Mouse (Mus musculus): Measurements from ENCODE around the gene Nfib. TPM values are rescaled to one million over a fixed set of nuclear protein-coding genes. Genes with fewer than 3 reads are reported as not detected.

The Nfib gene
- polyA plus RNA-seq, 1 experiment from 2014 or later = 113 TPM

- H3K9me3 ChIP-seq = 0 out of 2 replicates have a peak, but pooled peaks cover 2% of the 10 kb centered on the region
- 56% methylated on average over 14 of the region's 14 CpGs for WGBS
These were observed 100.3 kb downstream of the Nfib start for GRCm38 (mm10) chr4:82605034-82605784.

GRCm38 (mm10) chr4:82604501-82604900, 101.0 kb downstream of the Nfib start:
- Histone ChIP-seq H3K4me1 (peaks cover 14% of the 10 kb centered on the region), H3K27ac (0 out of 2 replicates have a peak overlapping the region, but pooled peaks have one; percentile 13), H3K4me2 (peak overlapping the region; percentile 13; the same call in 1 of the 2 replicates), H3K9me3 (0 out of 2 replicates have a peak, but pooled peaks cover 2% of the 10 kb centered on the region), H3K36me3 (no peaks in the 10 kb centered on the region), H3K27me3 (no peaks in the 10 kb centered on the region), H3K4me3 (no peak overlapping the region), H3K9ac (no peak overlapping the region)
- no peak for ATAC-seq (ENCODE audit: borderline replicate concordance, extremely low read depth, low FRiP score, low TSS enrichment)
- WGBS = 59% methylated on average over 4 of the region's 4 CpGs

More at GRCm38 (mm10) chr4:82605034-82605784, 100.3 kb downstream of the Nfib start:
- Histone ChIP-seq H3K27me3 (no peaks in the 10 kb centered on the region), H3K4me3 (no peak overlapping the region), H3K36me3 (no peaks in the 10 kb centered on the region), H3K27ac (peak overlapping the region; percentile 38; the same call in 1 of the 2 replicates), H3K4me1 (peaks cover 16% of the 10 kb centered on the region), H3K9ac (no peak overlapping the region), H3K4me2 (peak overlapping the region; percentile 13)
- ATAC-seq (ENCODE audit: borderline replicate concordance, extremely low read depth, low FRiP score, low TSS enrichment) = no peak

- Histone ChIP-seq H3K4me1 (peaks cover 27% of the 10 kb centered on the region), H3K9me3 (0 out of 2 replicates have a peak, but pooled peaks cover 2% of the 10 kb centered on the region), H3K36me3 (no peaks in the 10 kb centered on the region), H3K27ac (no peak overlapping the region), H3K4me3 (no peak overlapping the region), H3K27me3 (no peaks in the 10 kb centered on the region), H3K4me2 (no peak overlapping the region), H3K9ac (no peak overlapping the region)
- WGBS = 70% methylated on average over 1 of the region's 1 CpGs
- no peak for ATAC-seq (ENCODE audit: borderline replicate concordance, extremely low read depth, low FRiP score, low TSS enrichment)
These were observed 104.9 kb downstream of the Nfib start for GRCm38 (mm10) chr4:82600636-82601035.

GRCm38 (mm10) chr4:82598436-82598835, 107.1 kb downstream of the Nfib start:
- Histone ChIP-seq H3K4me1 (peaks cover 16% of the 10 kb centered on the region), H3K4me3 (no peak overlapping the region), H3K9me3 (0 out of 2 replicates have a peak, but pooled peaks cover 2% of the 10 kb centered on the region), H3K27me3 (no peaks in the 10 kb centered on the region), H3K36me3 (no peaks in the 10 kb centered on the region), H3K4me2 (0 out of 2 replicates have a peak overlapping the region, but pooled peaks have one; percentile 15), H3K9ac (no peak overlapping the region), H3K27ac (peak overlapping the region; percentile 41; the same call in 1 of the 2 replicates)
- ATAC-seq (ENCODE audit: borderline replicate concordance, extremely low read depth, low FRiP score, low TSS enrichment) = peak; percentile 67; the same call in 1 of the 2 replicates
- whole genome bisulfite sequencing = 10% methylated on average over 4 of the region's 4 CpGs

GRCm38 (mm10) chr4:82593681-82594666, 111.6 kb downstream of the Nfib start:
- H3K27me3 ChIP-seq = no peaks in the 10 kb centered on the region
- H3K9ac ChIP-seq = no peak overlapping the region
- no peaks in the 10 kb centered on the region for H3K9me3 ChIP-seq
- WGBS = 67% methylated on average over 10 of the region's 10 CpGs
- ATAC-seq (ENCODE audit: borderline replicate concordance, extremely low read depth, low FRiP score, low TSS enrichment) = no peak
- no peak overlapping the region for H3K27ac ChIP-seq
- H3K4me3 ChIP-seq = no peak overlapping the region
- peaks cover 26% of the 10 kb centered on the region for H3K4me1 ChIP-seq
- H3K36me3 ChIP-seq = no peaks in the 10 kb centered on the region
- no peak overlapping the region for H3K4me2 ChIP-seq

- H3K4me1 ChIP-seq = peaks cover 11% of the 10 kb centered on the region
These were observed 113.2 kb downstream of the Nfib start for GRCm38 (mm10) chr4:82592086-82593030.

GRCm38 (mm10) chr4:82589345-82589890, 116.1 kb downstream of the Nfib start:
- 13% methylated on average over 4 of the region's 4 CpGs for WGBS
- no peak overlapping the region for H3K4me3 ChIP-seq
- ATAC-seq (ENCODE audit: borderline replicate concordance, extremely low read depth, low FRiP score, low TSS enrichment) = peak; percentile 57; the same call in 1 of the 2 replicates
- H3K9me3 ChIP-seq = no peaks in the 10 kb centered on the region
- H3K4me2 ChIP-seq = no peak overlapping the region
- no peaks in the 10 kb centered on the region for H3K27me3 ChIP-seq
- peaks cover 10% of the 10 kb centered on the region for H3K4me1 ChIP-seq
- no peak overlapping the region for H3K9ac ChIP-seq
- no peak overlapping the region for H3K27ac ChIP-seq
- H3K36me3 ChIP-seq = no peaks in the 10 kb centered on the region

More at GRCm38 (mm10) chr4:82592086-82593030, 113.2 kb downstream of the Nfib start:
- Histone ChIP-seq H3K27me3 (no peaks in the 10 kb centered on the region), H3K9ac (no peak overlapping the region), H3K9me3 (no peaks in the 10 kb centered on the region), H3K27ac (no peak overlapping the region), H3K4me2 (no peak overlapping the region), H3K36me3 (no peaks in the 10 kb centered on the region), H3K4me3 (no peak overlapping the region)
- ATAC-seq (ENCODE audit: borderline replicate concordance, extremely low read depth, low FRiP score, low TSS enrichment) = no peak
- 51% methylated on average over 7 of the region's 7 CpGs for WGBS

- Histone ChIP-seq H3K9ac (no peak overlapping the region), H3K4me3 (no peak overlapping the region), H3K27me3 (no peaks in the 10 kb centered on the region), H3K4me1 (peaks cover 10% of the 10 kb centered on the region), H3K9me3 (no peaks in the 10 kb centered on the region), H3K27ac (no peak overlapping the region), H3K4me2 (no peak overlapping the region), H3K36me3 (no peaks in the 10 kb centered on the region)
- ATAC-seq (ENCODE audit: borderline replicate concordance, extremely low read depth, low FRiP score, low TSS enrichment) = no peak
- 66% methylated on average over 5 of the region's 5 CpGs for WGBS
These were observed 116.8 kb downstream of the Nfib start for GRCm38 (mm10) chr4:82588718-82589117.

GRCm38 (mm10) chr4:82587146-82587870, 118.2 kb downstream of the Nfib start:
- no peak overlapping the region for H3K4me2 ChIP-seq
- no peaks in the 10 kb centered on the region for H3K27me3 ChIP-seq
- ATAC-seq (ENCODE audit: borderline replicate concordance, extremely low read depth, low FRiP score, low TSS enrichment) = no peak
- no peaks in the 10 kb centered on the region for H3K9me3 ChIP-seq
- no peaks in the 10 kb centered on the region for H3K36me3 ChIP-seq
- whole genome bisulfite sequencing = 78% methylated on average over 16 of the region's 16 CpGs
- H3K27ac ChIP-seq = no peak overlapping the region
- H3K4me1 ChIP-seq = peaks cover 10% of the 10 kb centered on the region
- H3K9ac ChIP-seq = no peak overlapping the region
- no peak overlapping the region for H3K4me3 ChIP-seq

- Histone ChIP-seq H3K4me3 (no peak overlapping the region), H3K4me1 (peaks cover 10% of the 10 kb centered on the region), H3K9ac (no peak overlapping the region), H3K27me3 (no peaks in the 10 kb centered on the region), H3K4me2 (no peak overlapping the region), H3K36me3 (no peaks in the 10 kb centered on the region), H3K27ac (no peak overlapping the region), H3K9me3 (no peaks in the 10 kb centered on the region)
- no peak for ATAC-seq (ENCODE audit: borderline replicate concordance, extremely low read depth, low FRiP score, low TSS enrichment)
- WGBS = 89% methylated on average over 5 of the region's 5 CpGs
These were observed 118.9 kb downstream of the Nfib start for GRCm38 (mm10) chr4:82586637-82587036.

Measured in lung, embryonic 15.5 days (tissue).